Mouse (Mus musculus) intestine, embryonic 16.5 days (tissue): ENCODE data around the gene Slc5a4a. TPM values are rescaled to one million over a fixed set of nuclear protein-coding genes. Genes with fewer than 3 reads are reported as not detected.

ENCODE experiments used
- ATAC-seq: fragments of 200-750 bp; cut with Nextera tagmentation; 2 replicates; pipeline ENCODE4 v1.8.0; 2017; ENCODE audit warnings: moderate TSS enrichment, moderate library complexity
- H3K27ac ChIP-seq: fragments of 300-500 bp; sonication (generic); 2 replicates; pipeline ENCODE4 v1.5.1; 2014; ENCODE audit warnings: mild to moderate bottlenecking, low read length
- H3K27me3 ChIP-seq: fragments of 300-500 bp; sonication (generic); replicated peaks from 2 replicates; pipeline ENCODE4 v1.6.1; 2014; ENCODE audit warnings: low read length, control low read depth, mixed read lengths; ENCODE audit not compliant: control insufficient read depth, insufficient read depth
- H3K36me3 ChIP-seq: fragments of 300-500 bp; sonication (generic); 2 replicates; pipeline ENCODE4 v1.6.1; 2014; ENCODE audit warnings: low read length, control low read depth; ENCODE audit not compliant: control insufficient read depth, insufficient read depth
- H3K4me1 ChIP-seq: fragments of 300-500 bp; sonication (generic); 2 replicates; pipeline ENCODE4 v1.6.1; 2014; ENCODE audit warnings: low read length, control low read depth, mixed read lengths; ENCODE audit not compliant: control insufficient read depth, insufficient read depth
- H3K4me2 ChIP-seq: fragments of 300-500 bp; sonication (generic); 2 replicates; pipeline ENCODE4 v1.6.1; 2014; ENCODE audit warnings: low read depth, low read length, control low read depth
- H3K4me3 ChIP-seq: fragments of 300-500 bp; sonication (generic); 2 replicates; pipeline ENCODE4 v1.5.1; 2014; ENCODE audit warnings: mild to moderate bottlenecking, low read length
- H3K9ac ChIP-seq: fragments of 300-500 bp; sonication (generic); 2 replicates; pipeline ENCODE4 v1.6.1; 2014; ENCODE audit warnings: low read depth, low read length
- H3K9me3 ChIP-seq: fragments of 300-500 bp; sonication (generic); 2 replicates; pipeline ENCODE4 v1.6.1; 2016; ENCODE audit warnings: low read length, control low read depth; ENCODE audit not compliant: control insufficient read depth
- WGBS: fragments of 180-500 bp; shearing (Covaris S2); extraction: QIAGEN DNeasy Blood & Tissue Kit; methylation state at CpG from one replicate; pipeline ENCODE4 v1.1.7; 2014; 5-methylcytosine and 5-hydroxymethylcytosine counted together
- polyA plus RNA-seq: library from polyadenylated mRNA; unstranded; fragments of >200 nt; fragmentation: Nextera tagmentation; extraction: Ambion mirVana; gene quantifications from 2 replicates; pipeline ENCODE4 v1.2.1, GENCODE M21; 2015

The Slc5a4a gene
- polyA plus RNA-seq, 1 experiment from 2014 or later = 0.28 TPM

DNA sequence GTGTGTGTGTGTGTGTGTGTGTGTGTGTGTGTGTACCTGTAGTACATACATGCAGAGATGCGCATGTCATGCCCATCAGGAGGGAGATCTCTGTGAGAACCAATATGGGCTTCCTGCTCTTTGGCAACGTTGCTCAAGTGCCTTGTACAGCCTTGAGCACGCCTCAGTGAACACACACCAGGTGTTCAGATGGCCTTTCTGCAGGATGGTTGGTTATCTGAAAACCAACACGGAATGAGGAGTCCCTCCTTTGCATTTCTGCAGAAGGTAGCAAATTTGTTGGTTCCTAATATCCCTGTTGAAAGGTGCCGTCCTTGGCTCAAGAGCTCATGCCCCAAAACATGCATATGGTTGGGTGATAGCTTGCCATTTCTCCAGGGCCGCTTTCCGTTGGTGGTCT, 8.7 kb downstream of the Slc5a4a start:
- H3K4me2 ChIP-seq = no peak overlapping the region

DNA sequence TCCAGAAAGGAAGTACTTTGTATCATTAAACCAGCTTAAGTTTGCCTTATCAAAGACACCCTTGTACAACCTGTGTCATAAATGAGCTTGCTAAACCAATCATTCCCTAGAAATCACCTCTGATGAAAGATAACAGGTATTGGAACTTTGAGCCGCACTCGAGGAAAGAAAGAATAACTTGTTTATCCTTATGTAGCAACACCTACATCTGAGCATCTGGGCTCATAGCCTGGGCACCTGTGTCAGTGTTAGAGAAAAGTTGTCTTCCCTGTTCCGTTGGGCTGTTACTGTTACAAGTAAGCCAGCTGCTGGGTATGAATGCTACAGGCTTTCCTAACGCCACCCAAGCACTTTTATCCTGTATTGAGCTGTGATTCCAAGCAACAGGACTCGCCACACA, 10.3 kb downstream of the Slc5a4a start:
- peak; percentile 91 for ATAC-seq
- no peaks in the 10 kb centered on the region for H3K27me3 ChIP-seq
- H3K9me3 ChIP-seq = no peaks in the 10 kb centered on the region
- H3K4me1 ChIP-seq = no peaks in the 10 kb centered on the region
- H3K4me3 ChIP-seq = no peak overlapping the region
- no peak overlapping the region for H3K9ac ChIP-seq
- 62% methylated on average over 5 of the region's 5 CpGs for WGBS
- H3K36me3 ChIP-seq = no peaks in the 10 kb centered on the region
- peak overlapping the region; percentile 84 for H3K27ac ChIP-seq
- peak overlapping the region; percentile 25; the same call in 1 of the 2 replicates for H3K4me2 ChIP-seq

More for the DNA sequence above, 8.7 kb downstream of the Slc5a4a start:
- H3K27me3 ChIP-seq = no peaks in the 10 kb centered on the region
- H3K9ac ChIP-seq = no peak overlapping the region
- no peaks in the 10 kb centered on the region for H3K9me3 ChIP-seq
- H3K27ac ChIP-seq = no peak overlapping the region
- H3K4me1 ChIP-seq = no peaks in the 10 kb centered on the region
- H3K36me3 ChIP-seq = no peaks in the 10 kb centered on the region
- WGBS = 88% methylated on average over 7 of the region's 7 CpGs
- no peak for ATAC-seq
- H3K4me3 ChIP-seq = no peak overlapping the region

DNA sequence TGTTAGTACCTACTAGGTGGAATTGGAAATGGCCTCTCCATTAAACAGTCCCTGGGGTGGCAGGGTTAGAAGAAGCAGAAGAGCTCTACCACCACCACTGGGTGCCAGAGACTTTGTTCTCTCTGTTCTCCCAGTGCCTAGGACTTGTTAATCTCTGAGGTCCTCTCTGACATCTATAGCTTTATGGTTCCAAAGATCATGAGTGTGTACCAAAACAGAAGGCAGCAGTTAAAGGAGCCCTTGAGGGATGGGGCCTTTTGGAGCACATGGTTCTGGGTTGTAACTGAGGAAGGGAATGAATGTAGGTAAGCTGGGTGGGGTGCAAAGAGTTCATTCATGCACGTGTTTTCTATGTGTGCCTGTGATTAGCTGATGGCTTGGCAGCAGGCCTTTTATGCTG, 10.8 kb downstream of the Slc5a4a start:
- ATAC-seq = peak; percentile 95
- Histone ChIP-seq H3K4me3 (no peak overlapping the region), H3K4me2 (no peak overlapping the region), H3K27me3 (no peaks in the 10 kb centered on the region), H3K9ac (no peak overlapping the region), H3K4me1 (no peaks in the 10 kb centered on the region), H3K36me3 (no peaks in the 10 kb centered on the region), H3K27ac (peak overlapping the region; percentile 84), H3K9me3 (no peaks in the 10 kb centered on the region)
- WGBS = 26% methylated on average over 1 of the region's 1 CpGs

DNA sequence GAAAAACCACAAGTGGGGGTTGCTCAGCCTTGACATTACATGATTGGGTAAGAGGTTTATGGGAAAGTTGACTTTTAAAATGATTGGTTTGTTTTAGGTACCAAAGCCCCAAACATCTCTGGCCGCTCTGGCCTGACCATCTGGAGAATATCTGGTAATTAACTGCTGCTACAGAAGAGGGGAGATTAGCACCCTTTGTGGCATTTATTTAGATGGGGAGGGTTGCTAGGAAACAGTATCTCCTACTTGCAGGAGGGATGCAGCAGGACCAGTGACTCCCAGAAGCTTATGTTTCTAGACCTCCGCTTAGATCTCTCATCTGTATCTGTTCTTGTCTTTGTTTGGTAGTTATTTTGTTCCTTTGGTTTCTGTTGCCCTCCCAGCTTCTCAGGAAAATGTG, 27.6 kb downstream of the Slc5a4a start:
- no peak for ATAC-seq
- Histone ChIP-seq H3K36me3 (no peaks in the 10 kb centered on the region), H3K4me1 (no peaks in the 10 kb centered on the region), H3K4me2 (no peak overlapping the region), H3K9ac (no peak overlapping the region), H3K4me3 (no peak overlapping the region), H3K27ac (no peak overlapping the region), H3K27me3 (no peaks in the 10 kb centered on the region), H3K9me3 (no peaks in the 10 kb centered on the region)
- WGBS = 46% methylated on average over 2 of the region's 2 CpGs

DNA sequence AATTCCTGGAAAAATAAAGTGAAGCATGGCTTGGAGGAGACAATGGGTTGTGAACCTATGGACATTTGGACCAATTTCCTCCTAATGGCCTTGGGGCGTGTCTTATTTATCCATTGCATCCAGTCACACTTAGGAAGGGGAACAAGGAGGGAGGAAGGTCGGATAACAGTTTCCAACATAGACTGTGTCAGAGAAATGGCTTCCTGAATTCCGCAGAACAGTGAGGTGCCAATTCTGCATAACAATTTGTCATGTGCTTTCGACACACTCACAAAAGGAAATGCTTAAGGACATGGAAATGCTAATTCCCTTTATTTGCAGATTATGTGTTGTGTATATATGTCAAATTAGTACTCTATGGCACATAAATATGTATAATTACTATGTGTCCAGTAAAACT, 38.0 kb downstream of the Slc5a4a start:
- H3K27me3 ChIP-seq = no peaks in the 10 kb centered on the region
- no peaks in the 10 kb centered on the region for H3K4me1 ChIP-seq
- H3K9me3 ChIP-seq = no peaks in the 10 kb centered on the region
- WGBS = 77% methylated on average over 4 of the region's 4 CpGs
- no peak overlapping the region for H3K9ac ChIP-seq
- H3K4me3 ChIP-seq = no peak overlapping the region
- no peaks in the 10 kb centered on the region for H3K36me3 ChIP-seq
- H3K27ac ChIP-seq = no peak overlapping the region
- no peak for ATAC-seq
- H3K4me2 ChIP-seq = no peak overlapping the region

DNA sequence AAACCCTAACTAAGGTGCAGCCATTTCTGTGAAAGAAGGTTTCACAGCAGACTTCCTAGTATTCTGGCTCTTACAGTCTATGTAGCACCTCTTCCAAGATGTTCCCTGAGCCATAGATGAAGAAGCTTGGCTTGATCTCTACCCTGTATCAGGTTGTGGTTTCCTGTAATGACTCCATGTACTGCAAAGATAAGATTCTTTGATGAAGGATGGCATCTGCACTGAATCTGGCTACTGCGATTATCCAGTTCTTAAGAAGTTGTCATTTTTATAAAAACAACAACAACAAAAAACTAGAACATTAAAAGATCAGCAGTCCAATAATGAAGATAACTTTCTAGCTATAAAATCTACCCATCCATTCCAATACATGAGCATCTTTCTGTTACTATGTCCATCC, 40.8 kb downstream of the Slc5a4a start:
- WGBS = 93% methylated on average over 1 of the region's 1 CpGs
- Histone ChIP-seq H3K4me1 (no peaks in the 10 kb centered on the region), H3K27ac (no peak overlapping the region), H3K4me3 (no peak overlapping the region), H3K9me3 (no peaks in the 10 kb centered on the region), H3K36me3 (no peaks in the 10 kb centered on the region), H3K4me2 (no peak overlapping the region), H3K9ac (no peak overlapping the region), H3K27me3 (no peaks in the 10 kb centered on the region)
- no peak for ATAC-seq

DNA sequence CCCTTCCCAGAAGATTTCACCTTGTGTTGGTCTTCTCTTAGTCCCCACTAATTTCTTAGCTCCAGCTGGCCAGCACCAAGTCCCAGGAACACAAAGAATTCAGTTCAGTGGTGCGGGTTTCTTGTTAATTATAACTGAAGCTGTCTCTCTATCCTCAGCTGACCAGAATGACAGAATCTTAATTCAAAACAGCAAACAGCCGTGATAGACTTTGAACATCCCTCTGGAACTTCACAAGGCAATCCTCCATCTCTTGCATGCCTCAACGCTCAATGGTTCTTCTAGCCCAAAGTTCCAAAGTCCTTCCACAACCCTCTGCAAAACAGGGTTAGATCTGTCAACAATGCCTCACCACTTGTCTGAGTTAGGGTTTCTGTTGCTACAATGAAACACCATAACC, 54.2 kb downstream of the Slc5a4a start:
- 84% methylated on average over 3 of the region's 3 CpGs for WGBS
- no peak overlapping the region for H3K4me3 ChIP-seq
- H3K4me1 ChIP-seq = no peaks in the 10 kb centered on the region
- no peaks in the 10 kb centered on the region for H3K9me3 ChIP-seq
- H3K27me3 ChIP-seq = no peaks in the 10 kb centered on the region
- H3K4me2 ChIP-seq = no peak overlapping the region
- no peaks in the 10 kb centered on the region for H3K36me3 ChIP-seq
- no peak overlapping the region for H3K27ac ChIP-seq
- ATAC-seq = no peak
- no peak overlapping the region for H3K9ac ChIP-seq

DNA sequence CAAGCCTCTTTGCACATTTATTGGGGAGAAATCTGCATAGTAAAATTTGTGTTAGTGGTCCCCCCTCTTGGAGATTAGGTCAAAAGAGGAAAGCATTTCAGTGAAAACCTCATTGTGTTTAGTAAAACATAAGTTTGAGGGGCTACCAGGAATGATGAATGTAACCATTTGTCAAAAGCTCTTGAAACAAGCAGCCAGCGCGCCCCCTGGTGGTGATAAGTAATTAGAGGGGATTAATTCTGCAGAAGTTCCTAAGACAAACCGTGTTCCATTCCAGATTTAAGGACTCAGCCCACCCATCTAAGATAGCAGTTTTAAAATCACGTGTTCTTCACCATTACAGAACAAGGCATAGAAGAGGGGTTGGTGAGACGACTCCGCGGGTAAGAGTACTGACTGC, 54.7 kb downstream of the Slc5a4a start:
- Histone ChIP-seq H3K4me2 (no peak overlapping the region), H3K4me1 (no peaks in the 10 kb centered on the region), H3K27me3 (no peaks in the 10 kb centered on the region), H3K9ac (no peak overlapping the region), H3K36me3 (no peaks in the 10 kb centered on the region), H3K27ac (no peak overlapping the region), H3K9me3 (no peaks in the 10 kb centered on the region), H3K4me3 (no peak overlapping the region)
- 19% methylated on average over 7 of the region's 7 CpGs for WGBS
- no peak for ATAC-seq

DNA sequence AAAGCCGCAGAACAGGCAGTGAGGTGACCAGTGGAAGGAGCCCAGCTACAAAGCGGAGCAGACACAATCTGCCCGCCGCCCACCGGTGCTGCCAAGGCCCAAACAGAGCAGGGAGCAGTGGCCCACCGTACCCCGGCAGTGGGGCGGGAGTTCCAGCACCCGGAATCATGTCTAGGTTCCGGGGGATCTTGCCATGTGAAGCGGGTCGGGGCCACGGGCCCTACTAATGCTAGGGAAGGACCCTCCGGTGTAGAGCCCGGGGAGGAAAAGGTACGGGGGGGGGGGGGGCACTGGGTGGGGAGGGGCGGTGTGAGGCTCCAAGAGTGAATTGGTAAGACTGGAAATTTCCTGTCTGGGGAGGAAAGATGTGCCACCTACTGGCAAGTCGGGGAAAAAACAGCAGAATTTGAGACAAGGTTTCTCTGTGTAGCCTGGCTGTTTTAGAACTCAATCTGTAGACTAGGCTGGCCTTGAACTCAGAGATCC, 56.6 kb downstream of the Slc5a4a start:
- H3K4me2 ChIP-seq = peak overlapping the region; percentile 58
- no peak overlapping the region for H3K27ac ChIP-seq
- no peaks in the 10 kb centered on the region for H3K9me3 ChIP-seq
- no peaks in the 10 kb centered on the region for H3K36me3 ChIP-seq
- 27% methylated on average over 17 of the region's 18 CpGs for WGBS
- H3K4me3 ChIP-seq = peak overlapping the region; percentile 39
- no peaks in the 10 kb centered on the region for H3K27me3 ChIP-seq
- peak overlapping the region; percentile 65 for H3K9ac ChIP-seq
- no peak for ATAC-seq
- H3K4me1 ChIP-seq = no peaks in the 10 kb centered on the region

DNA sequence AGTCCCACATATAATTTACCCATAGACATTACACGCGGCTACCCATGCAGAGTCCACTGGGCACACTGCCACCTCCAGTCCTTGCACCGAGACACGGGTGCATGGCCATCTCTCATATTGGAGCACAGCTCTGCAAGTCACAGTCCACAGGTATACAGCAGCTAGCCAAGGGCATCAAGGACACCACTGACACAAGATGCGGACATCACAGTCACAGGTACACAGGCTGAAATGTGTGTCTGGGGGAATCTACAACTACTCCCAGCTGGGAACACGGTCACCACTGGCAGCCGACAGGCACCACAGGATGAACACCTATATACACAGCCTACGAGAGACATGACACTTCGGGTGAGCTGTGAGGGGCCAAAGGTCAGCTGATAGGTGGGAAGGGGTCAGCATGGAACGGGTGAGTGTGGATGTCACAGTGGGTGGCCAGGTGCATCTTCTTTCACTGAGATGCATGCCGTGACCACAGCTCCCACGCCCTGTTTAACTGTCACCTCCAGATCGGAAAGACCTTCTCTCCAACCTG, 60.1 kb downstream of the Slc5a4a start:
- WGBS = 91% methylated on average over 13 of the region's 13 CpGs
- Histone ChIP-seq H3K4me1 (no peaks in the 10 kb centered on the region), H3K27me3 (no peaks in the 10 kb centered on the region), H3K9me3 (no peaks in the 10 kb centered on the region), H3K36me3 (no peaks in the 10 kb centered on the region), H3K27ac (no peak overlapping the region), H3K9ac (no peak overlapping the region), H3K4me2 (no peak overlapping the region), H3K4me3 (no peak overlapping the region)
- no peak for ATAC-seq
